Mouse (Mus musculus) telencephalon, adult 2 months (tissue): Measurements from ENCODE around the gene Dph1.

Source experiments
- DNase-seq: peaks from one replicate; pipeline ENCODE4 v3.0.0-alpha.2; 2011; ENCODE audit warnings: low read depth, low spot score

The Dph1 gene

GRCm38 (mm10) chr11:75133951-75134350, 57.1 kb downstream of the Dph1 start:
- DNase-seq: no peak

- no peak for DNase-seq
Observed at GRCm38 (mm10) chr11:75133391-75133790, 57.6 kb downstream of the Dph1 start.

DNA sequence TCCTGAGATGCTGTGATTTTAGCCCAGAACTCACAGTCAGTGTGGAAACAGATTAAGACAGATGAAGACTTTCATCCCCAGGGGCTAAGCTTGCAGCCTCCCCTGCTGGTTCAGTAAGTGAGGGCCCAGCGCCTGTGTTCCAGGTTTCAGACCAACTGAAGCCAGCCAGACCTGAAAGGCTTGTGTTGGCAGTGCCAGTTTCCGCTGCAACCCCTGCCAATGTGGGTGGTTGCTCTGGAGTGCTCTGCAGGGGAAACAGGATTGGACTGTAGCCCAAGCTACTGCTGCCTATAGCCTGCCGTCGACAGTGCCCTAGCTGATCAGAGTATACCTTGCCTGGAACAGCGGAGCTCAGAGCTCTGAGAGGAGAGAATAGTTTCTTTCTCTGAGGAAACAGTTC, 58.8 kb downstream of the Dph1 start:
- DNase-seq: peak; percentile 50

GRCm38 (mm10) chr11:75131300-75131699, 59.7 kb downstream of the Dph1 start:
- no peak for DNase-seq

- no peak for DNase-seq
Observed at GRCm38 (mm10) chr11:75129481-75129880, 61.6 kb downstream of the Dph1 start.
